Mouse (Mus musculus): ENCODE measurements around the gene Tnnc2.

Tnnc2 gene

GRCm38 (mm10) chr2:164795868-164796267 is 16.1 kb upstream of the Tnnc2 start:
- no peak for DNase-seq (ENCODE audit: low spot score)

GRCm38 (mm10) chr2:164794293-164794692 is 14.5 kb upstream of the Tnnc2 start:
- peak; percentile 92 for DNase-seq (ENCODE audit: low spot score)

GRCm38 (mm10) chr2:164793772-164794171 is 14.0 kb upstream of the Tnnc2 start:
- DNase-seq (ENCODE audit: low spot score), result no peak

GRCm38 (mm10) chr2:164793236-164793635 is 13.5 kb upstream of the Tnnc2 start:
- DNase-seq (ENCODE audit: low spot score), result peak; percentile 64

GRCm38 (mm10) chr2:164792400-164793190 is 12.8 kb upstream of the Tnnc2 start:
- DNase-seq (ENCODE audit: low spot score), result no peak

- DNase-seq (ENCODE audit: low spot score), result no peak
Observed at GRCm38 (mm10) chr2:164791841-164792261, 12.1 kb upstream of the Tnnc2 start.

GRCm38 (mm10) chr2:164790451-164790850 is 10.7 kb upstream of the Tnnc2 start:
- DNase-seq (ENCODE audit: low spot score), result no peak

GRCm38 (mm10) chr2:164788411-164788810 is 8.6 kb upstream of the Tnnc2 start:
- DNase-seq (ENCODE audit: low spot score), result no peak

- DNase-seq (ENCODE audit: low spot score), result no peak
Observed at GRCm38 (mm10) chr2:164787779-164788178, 8.0 kb upstream of the Tnnc2 start.

GRCm38 (mm10) chr2:164787032-164787431 is 7.3 kb upstream of the Tnnc2 start:
- DNase-seq (ENCODE audit: low spot score), result no peak

GRCm38 (mm10) chr2:164786388-164786885 is 6.7 kb upstream of the Tnnc2 start:
- no peak for DNase-seq (ENCODE audit: low spot score)

GRCm38 (mm10) chr2:164785481-164786387 is 6.0 kb upstream of the Tnnc2 start, which contains the start of gene Snx21:
Gene Snx21, plus strand, starts transcription at chr2:164785823.
- peak; percentile 86 for DNase-seq (ENCODE audit: low spot score)

GRCm38 (mm10) chr2:164784869-164785420 is 5.2 kb upstream of the Tnnc2 start:
- no peak for DNase-seq (ENCODE audit: low spot score)

GRCm38 (mm10) chr2:164783926-164784581 is 4.3 kb upstream of the Tnnc2 start:
- no peak for DNase-seq (ENCODE audit: low spot score)

GRCm38 (mm10) chr2:164781876-164782275 is 2.1 kb upstream of the Tnnc2 start:
- no peak for DNase-seq (ENCODE audit: low spot score)

GRCm38 (mm10) chr2:164778809-164779208 is 958 bp downstream of the Tnnc2 start:
- no peak for DNase-seq (ENCODE audit: low spot score)

GRCm38 (mm10) chr2:164778015-164778287 is 1.8 kb downstream of the Tnnc2 start:
- no peak for DNase-seq (ENCODE audit: low spot score)

GRCm38 (mm10) chr2:164777246-164778014 is 2.3 kb downstream of the Tnnc2 start:
- DNase-seq (ENCODE audit: low spot score), result no peak

GRCm38 (mm10) chr2:164776801-164777200 is 3.0 kb downstream of the Tnnc2 start:
- no peak for DNase-seq (ENCODE audit: low spot score)

GRCm38 (mm10) chr2:164776130-164776529 is 3.6 kb downstream of the Tnnc2 start:
- DNase-seq (ENCODE audit: low spot score), result no peak

- no peak for DNase-seq (ENCODE audit: low spot score)
Observed at GRCm38 (mm10) chr2:164773989-164774364, 5.8 kb downstream of the Tnnc2 start.

All from layer of hippocampus, adult 11-12 months (tissue).